Mouse (Mus musculus): Measurements from ENCODE around the gene Emg1. TPM values are rescaled to one million over a fixed set of nuclear protein-coding genes. Genes with fewer than 3 reads are reported as not detected.

Gene Emg1
- polyA plus RNA-seq (2015; fragmentation: Nextera tagmentation; extraction: Ambion mirVana), result 190 and 201 TPM in 2 replicates

GRCm38 (mm10) chr6:124711824-124712782, at the start of gene Emg1, which contains the start of gene Phb2:
Emg1 (minus strand) TSS chr6:124712178.
Phb2 (plus strand) TSS chr6:124712336.
- Histone ChIP-seq H3K36me3 (peaks cover 61% of the 10 kb centered on the region), H3K9ac (peak within 1 kb of the TSS; percentile 97), H3K4me1 (peaks cover 39% of the 10 kb centered on the region), H3K9me3 (no peaks in the 10 kb centered on the region), H3K4me2 (replicated peaks) (peak within 1 kb of the TSS; percentile 90), H3K4me3 (peak within 1 kb of the TSS; percentile 99), H3K27ac (peak within 1 kb of the TSS; percentile 90), H3K27me3 (no peaks in the 10 kb centered on the region)
- under 1% methylated on average over 76 of the region's 76 CpGs for whole genome bisulfite sequencing
- ATAC-seq (ENCODE audit: low FRiP score, low read depth), result peak; percentile 96

- WGBS, result 1% methylated on average over 5 of the region's 5 CpGs
- Histone ChIP-seq H3K36me3 (no peaks in the 10 kb centered on the region; the same call in 1 of the 2 replicates), H3K9ac (peak overlapping the region; percentile 55), H3K4me3 (peak overlapping the region; percentile 79; the same call in 1 of the 2 replicates), H3K4me2 (replicated peaks) (peak overlapping the region; percentile 90), H3K9me3 (no peaks in the 10 kb centered on the region), H3K27ac (peak overlapping the region; percentile 99), H3K27me3 (peaks cover 31% of the 10 kb centered on the region; the same call in 1 of the 2 replicates), H3K4me1 (peaks cover 38% of the 10 kb centered on the region)
- ATAC-seq (ENCODE audit: low FRiP score, low read depth), result no peak
These were observed 47.3 kb upstream of the Emg1 start for GRCm38 (mm10) chr6:124759259-124759658.

- peaks cover 27% of the 10 kb centered on the region; the same call in 1 of the 2 replicates for H3K27me3 ChIP-seq
- H3K9ac ChIP-seq, result peak overlapping the region; percentile 55
- no peaks in the 10 kb centered on the region; the same call in 1 of the 2 replicates for H3K36me3 ChIP-seq
- H3K4me2 ChIP-seq (replicated peaks), result peak overlapping the region; percentile 90
- 57% methylated on average over 2 of the region's 2 CpGs for WGBS
- peaks cover 42% of the 10 kb centered on the region for H3K4me1 ChIP-seq
- H3K9me3 ChIP-seq, result no peaks in the 10 kb centered on the region
- no peak for ATAC-seq (ENCODE audit: low FRiP score, low read depth)
- H3K27ac ChIP-seq, result peak overlapping the region; percentile 99
- H3K4me3 ChIP-seq, result peak overlapping the region; percentile 79; the same call in 1 of the 2 replicates
These were observed 46.9 kb upstream of the Emg1 start for GRCm38 (mm10) chr6:124758849-124759232.

DNA sequence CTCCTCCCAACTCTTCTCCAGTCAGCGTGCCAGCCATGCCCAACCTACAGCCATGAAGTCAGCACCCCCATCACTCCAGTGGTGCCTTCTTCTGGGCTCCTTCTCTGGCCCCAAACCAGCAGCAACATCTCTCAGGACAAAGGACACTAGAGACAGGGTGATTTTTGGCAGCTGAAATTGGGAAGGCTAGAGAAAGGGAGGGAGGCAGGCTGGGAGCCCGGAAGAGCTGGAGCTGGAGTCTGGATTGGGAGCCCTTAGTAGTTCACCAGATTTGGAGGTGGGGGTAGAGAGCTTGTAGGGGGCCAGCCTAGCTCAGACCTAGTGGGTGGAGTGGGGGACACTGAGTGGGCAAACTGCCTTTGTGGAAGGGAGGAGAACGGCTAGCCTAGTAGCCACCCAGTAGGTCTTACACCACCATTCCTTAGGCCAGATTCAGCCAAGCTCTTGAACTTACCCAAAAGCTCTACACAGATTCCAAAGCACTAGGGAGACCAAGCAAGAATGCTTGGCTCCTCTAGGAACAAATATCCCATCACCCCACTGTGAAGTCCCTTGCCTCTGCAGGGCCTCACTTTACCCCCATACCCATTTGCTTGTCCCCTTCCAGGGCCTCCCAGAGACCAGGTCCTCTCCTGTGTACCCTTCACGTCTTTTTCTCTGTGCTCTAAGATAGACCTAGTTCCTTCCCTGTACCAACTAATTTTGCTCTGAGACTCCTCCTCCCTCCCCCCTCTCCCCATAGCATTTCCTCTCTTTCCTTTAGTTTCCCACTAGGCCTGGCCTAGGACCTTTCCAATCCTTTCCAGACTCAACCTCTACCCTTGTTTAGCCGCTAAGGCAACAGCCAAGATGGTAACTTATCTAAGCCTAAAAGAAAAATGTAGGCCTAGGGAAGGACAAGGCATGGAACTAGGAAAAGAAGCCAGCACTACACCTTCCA, 46.2 kb upstream of the Emg1 start:
- Histone ChIP-seq H3K36me3 (peaks cover under 1% of the 10 kb centered on the region; the same call in 1 of the 2 replicates), H3K4me2 (replicated peaks) (peak overlapping the region; percentile 90), H3K4me3 (peak overlapping the region; percentile 79), H3K4me1 (peaks cover 48% of the 10 kb centered on the region), H3K9me3 (no peaks in the 10 kb centered on the region), H3K27ac (peak overlapping the region; percentile 99), H3K27me3 (peaks cover 21% of the 10 kb centered on the region; the same call in 1 of the 2 replicates), H3K9ac (peak overlapping the region; percentile 94)
- WGBS, result 38% methylated on average over 5 of the region's 5 CpGs
- ATAC-seq (ENCODE audit: low FRiP score, low read depth), result no peak; the same call in 1 of the 2 replicates

GRCm38 (mm10) chr6:124757351-124757880, 45.4 kb upstream of the Emg1 start:
- ATAC-seq (ENCODE audit: low FRiP score, low read depth), result no peak
- Histone ChIP-seq H3K27ac (peak overlapping the region; percentile 99), H3K27me3 (peaks cover 14% of the 10 kb centered on the region; the same call in 1 of the 2 replicates), H3K4me2 (replicated peaks) (peak overlapping the region; percentile 90), H3K9me3 (no peaks in the 10 kb centered on the region), H3K36me3 (peaks cover 8% of the 10 kb centered on the region; the same call in 1 of the 2 replicates), H3K4me3 (peak overlapping the region; percentile 79), H3K4me1 (peaks cover 51% of the 10 kb centered on the region), H3K9ac (peak overlapping the region; percentile 94)
- WGBS, result 10% methylated on average over 5 of the region's 5 CpGs

- WGBS, result 1% methylated on average over 50 of the region's 54 CpGs
- Histone ChIP-seq H3K27me3 (peaks cover 12% of the 10 kb centered on the region; the same call in 1 of the 2 replicates), H3K4me2 (replicated peaks) (peak overlapping the region; percentile 90), H3K36me3 (peaks cover 13% of the 10 kb centered on the region; the same call in 1 of the 2 replicates), H3K27ac (peak overlapping the region; percentile 99), H3K4me3 (peak overlapping the region; percentile 79), H3K4me1 (peaks cover 51% of the 10 kb centered on the region), H3K9me3 (no peaks in the 10 kb centered on the region), H3K9ac (peak overlapping the region; percentile 94)
- ATAC-seq (ENCODE audit: low FRiP score, low read depth), result peak; percentile 78
These were observed 44.8 kb upstream of the Emg1 start for GRCm38 (mm10) chr6:124756652-124757350.

GRCm38 (mm10) chr6:124755831-124756595, 44.0 kb upstream of the Emg1 start, which contains the start of the genes Gm45234 and Atn1:
Gm45234 (minus strand) TSS chr6:124756021.
Atn1 (minus strand) TSS chr6:124756524.
- peaks cover 51% of the 10 kb centered on the region for H3K4me1 ChIP-seq
- no peaks in the 10 kb centered on the region for H3K9me3 ChIP-seq
- peak within 1 kb of the TSS; percentile 90 for H3K4me2 ChIP-seq (replicated peaks)
- 0% methylated on average over 59 of the region's 100 CpGs for WGBS
- peaks cover 13% of the 10 kb centered on the region; the same call in 1 of the 2 replicates for H3K36me3 ChIP-seq
- peak within 1 kb of the TSS; percentile 94 for H3K9ac ChIP-seq
- peaks cover 6% of the 10 kb centered on the region; the same call in 1 of the 2 replicates for H3K27me3 ChIP-seq
- ATAC-seq (ENCODE audit: low FRiP score, low read depth), result peak; percentile 54; the same call in 1 of the 2 replicates
- H3K4me3 ChIP-seq, result peak within 1 kb of the TSS; percentile 79
- peak within 1 kb of the TSS; percentile 99 for H3K27ac ChIP-seq

- Histone ChIP-seq H3K4me1 (peaks cover 51% of the 10 kb centered on the region), H3K9me3 (no peaks in the 10 kb centered on the region), H3K9ac (peak overlapping the region; percentile 94), H3K27me3 (peaks cover 4% of the 10 kb centered on the region; the same call in 1 of the 2 replicates), H3K36me3 (peaks cover 13% of the 10 kb centered on the region; the same call in 1 of the 2 replicates), H3K4me3 (peak overlapping the region; percentile 79), H3K4me2 (replicated peaks) (peak overlapping the region; percentile 90), H3K27ac (peak overlapping the region; percentile 99)
- no peak for ATAC-seq (ENCODE audit: low FRiP score, low read depth)
- 3% methylated on average over 3 of the region's 3 CpGs for WGBS
These were observed 43.3 kb upstream of the Emg1 start for GRCm38 (mm10) chr6:124755306-124755705.

DNA sequence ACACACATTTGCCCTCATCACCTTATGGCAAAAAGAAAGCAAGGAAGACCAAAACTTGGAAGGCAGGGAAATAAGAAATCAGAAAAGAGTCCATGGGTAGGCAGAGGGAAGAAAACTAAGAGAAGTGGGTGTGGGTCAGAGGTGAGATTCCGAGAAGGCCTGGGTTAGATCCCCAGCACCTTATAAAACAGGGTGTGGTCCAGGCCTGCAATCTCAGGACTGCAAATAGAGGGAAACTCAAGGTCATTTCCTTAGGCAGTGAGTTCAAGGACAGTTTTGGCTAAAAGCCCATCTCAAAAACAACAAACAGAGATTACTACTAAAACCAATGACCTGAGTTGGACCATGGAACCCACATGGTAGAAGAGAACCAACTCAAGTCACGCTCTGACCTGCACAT, 41.9 kb upstream of the Emg1 start:
- no peak overlapping the region for H3K9ac ChIP-seq
- WGBS, result 79% methylated on average over 2 of the region's 2 CpGs
- H3K4me1 ChIP-seq, result peaks cover 43% of the 10 kb centered on the region
- H3K9me3 ChIP-seq, result no peaks in the 10 kb centered on the region
- H3K27ac ChIP-seq, result no peak overlapping the region
- H3K4me2 ChIP-seq (replicated peaks), result peak overlapping the region; percentile 90; the same call in 1 of the 2 replicates
- no peaks in the 10 kb centered on the region for H3K27me3 ChIP-seq
- peaks cover 26% of the 10 kb centered on the region for H3K36me3 ChIP-seq
- H3K4me3 ChIP-seq, result no peak overlapping the region
- ATAC-seq (ENCODE audit: low FRiP score, low read depth), result no peak

- Histone ChIP-seq H3K9me3 (no peaks in the 10 kb centered on the region), H3K4me2 (replicated peaks) (no peak overlapping the region), H3K36me3 (peaks cover 52% of the 10 kb centered on the region), H3K4me3 (no peak overlapping the region), H3K9ac (no peak overlapping the region), H3K4me1 (peaks cover 40% of the 10 kb centered on the region), H3K27ac (no peak overlapping the region), H3K27me3 (no peaks in the 10 kb centered on the region)
- ATAC-seq (ENCODE audit: low FRiP score, low read depth), result no peak
- WGBS, result 86% methylated on average over 8 of the region's 8 CpGs
These were observed 38.4 kb upstream of the Emg1 start for GRCm38 (mm10) chr6:124750405-124750804.

All from limb, embryonic 13.5 days (tissue).